Mouse (Mus musculus) heart, adult 8-10 months (tissue): Measurements from ENCODE around the gene Keap1. TPM values are rescaled to one million over a fixed set of nuclear protein-coding genes. Genes with fewer than 3 reads are reported as not detected.
"Not testable (repeated sequence)": the region's sequence is repeated elsewhere in the genome, so short reads cannot be mapped to it uniquely, and the experiment has no call there.

Source experiments
- DNase-seq: peaks from one replicate; pipeline ENCODE4 v3.0.0; 2022; ENCODE audit warnings: low spot score
- total RNA-seq, 4 experiments: library from RNA; stranded (reverse); gene quantifications; 2 replicates each; pipeline ENCODE4 v1.2.4; 2022

Gene Keap1
- 10 to 100 TPM; 43.6 to 52.1 (median 45.5) TPM for total RNA-seq

- peak; percentile 81 for DNase-seq
These were observed at the start of gene Keap1 for GRCm38 (mm10) chr9:21238733-21239464. Gene Keap1 (minus strand): TSS chr9:21239361.

GRCm38 (mm10) chr9:21288404-21289336, 49.5 kb upstream of the Keap1 start:
- no peak for DNase-seq

GRCm38 (mm10) chr9:21287571-21288402, 48.6 kb upstream of the Keap1 start, which contains the start of gene Kri1:
Gene Kri1 (minus strand): TSS chr9:21287969.
- DNase-seq: peak; percentile 99

GRCm38 (mm10) chr9:21286753-21287152, 47.6 kb upstream of the Keap1 start:
- no peak for DNase-seq

GRCm38 (mm10) chr9:21283994-21284393, 44.8 kb upstream of the Keap1 start:
- no peak for DNase-seq

GRCm38 (mm10) chr9:21283591-21283990, 44.4 kb upstream of the Keap1 start:
- no peak for DNase-seq

GRCm38 (mm10) chr9:21277776-21278175, 38.6 kb upstream of the Keap1 start:
- no peak for DNase-seq

GRCm38 (mm10) chr9:21276307-21276706, 37.1 kb upstream of the Keap1 start:
- no peak for DNase-seq

GRCm38 (mm10) chr9:21275727-21276126, 36.6 kb upstream of the Keap1 start:
- no peak for DNase-seq

- DNase-seq: no peak
These were observed 36.0 kb upstream of the Keap1 start for GRCm38 (mm10) chr9:21275013-21275710.

GRCm38 (mm10) chr9:21274336-21274735, 35.2 kb upstream of the Keap1 start:
- DNase-seq: no peak

GRCm38 (mm10) chr9:21273520-21274228, 34.5 kb upstream of the Keap1 start:
- DNase-seq: no peak

- DNase-seq: no peak
These were observed 33.9 kb upstream of the Keap1 start for GRCm38 (mm10) chr9:21273094-21273493.

GRCm38 (mm10) chr9:21272391-21272790, 33.2 kb upstream of the Keap1 start:
- DNase-seq: no peak

GRCm38 (mm10) chr9:21269590-21269989, 30.4 kb upstream of the Keap1 start:
- not testable (repeated sequence) for DNase-seq

GRCm38 (mm10) chr9:21268305-21268704, 29.1 kb upstream of the Keap1 start:
- DNase-seq: no peak

GRCm38 (mm10) chr9:21266889-21267288, 27.7 kb upstream of the Keap1 start:
- DNase-seq: no peak

- no peak for DNase-seq
These were observed 26.4 kb upstream of the Keap1 start for GRCm38 (mm10) chr9:21265611-21266010.

- peak; percentile 99 for DNase-seq
These were observed 25.9 kb upstream of the Keap1 start, which contains the start of gene Atg4d for GRCm38 (mm10) chr9:21265000-21265561. Gene Atg4d (plus strand): TSS chr9:21265293.
